Mouse (Mus musculus) liver, embryonic 14.5 days (tissue): ENCODE data around the gene Zbtb43.

ENCODE experiments used
- CTCF ChIP-seq: IDR thresholded peaks from 2 replicates; pipeline ENCODE4 v1.5.1; 2016; ENCODE audit warnings: antibody characterized with exemption, low read depth, control low read depth
- EP300 ChIP-seq: IDR thresholded peaks from 2 replicates; pipeline ENCODE4 v1.6.1; 2016; ENCODE audit warnings: antibody characterized with exemption, low read depth

DNA sequence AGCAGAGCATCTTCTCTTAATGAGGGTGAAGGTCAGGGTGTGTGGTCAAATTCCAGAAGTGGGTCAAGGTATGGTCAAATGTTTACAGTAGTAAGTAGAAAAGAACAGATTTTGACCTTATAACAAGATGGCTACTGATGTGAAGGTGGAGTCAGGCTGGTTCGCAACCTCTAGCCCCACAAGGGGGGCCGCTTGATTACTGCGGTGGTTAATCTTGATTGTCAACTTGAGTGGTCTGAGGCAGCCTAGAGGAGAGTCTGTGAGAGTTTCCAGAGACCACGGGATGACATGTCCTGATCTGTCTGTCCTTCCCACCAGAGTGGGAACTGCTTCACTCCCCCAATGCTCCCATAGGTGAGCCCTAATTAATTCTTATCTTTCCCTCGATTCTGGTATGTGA, 67.8 kb downstream of the Zbtb43 start:
- TF ChIP-seq EP300, result no peak
- no peak for TF ChIP-seq CTCF
